Mouse (Mus musculus): ENCODE measurements around the gene Arhgap35. TPM values are rescaled to one million over a fixed set of nuclear protein-coding genes. Genes with fewer than 3 reads are reported as not detected.
"Not testable (repeated sequence)": the region's sequence is repeated elsewhere in the genome, so short reads cannot be mapped to it uniquely, and the experiment has no call there.

The Arhgap35 gene
- polyA plus RNA-seq, 1 experiment from 2014 or later: 29.6 TPM

DNA sequence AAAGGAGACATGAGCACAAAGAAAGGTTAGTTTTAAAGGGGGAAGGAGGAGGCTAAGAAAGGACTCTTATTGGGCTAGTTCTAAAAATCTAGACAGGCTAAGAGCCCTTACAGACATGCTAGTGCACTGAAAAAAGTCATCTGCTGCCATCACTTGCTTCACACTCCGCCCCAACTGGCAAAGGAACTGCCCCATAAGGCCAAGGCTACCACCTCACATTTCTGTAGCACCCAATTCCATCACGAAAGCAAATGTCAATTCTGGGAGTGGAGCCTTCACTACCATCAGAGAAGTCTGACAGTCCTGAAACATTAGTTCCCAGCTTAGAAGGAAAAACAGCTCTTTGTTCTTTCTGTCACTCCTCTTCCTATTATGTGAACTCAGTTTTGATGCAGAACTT is 4.4 kb downstream of the Arhgap35 start:
- Histone ChIP-seq H3K4me3 (ENCODE audit: low read depth, low read length) (no peak overlapping the region), H3K36me3 (ENCODE audit: control insufficient read depth, insufficient read depth, low read length) (0 out of 2 replicates have a peak, but pooled peaks cover 8% of the 10 kb centered on the region), H3K9me3 (replicated peaks; ENCODE audit: control insufficient read depth, low read length) (no peaks in the 10 kb centered on the region), H3K9ac (ENCODE audit: low read length) (no peak overlapping the region), H3K27ac (ENCODE audit: low read depth, low read length) (no peak overlapping the region), H3K27me3 (replicated peaks; ENCODE audit: control insufficient read depth, insufficient read depth, low read length) (no peaks in the 10 kb centered on the region), H3K4me1 (ENCODE audit: control insufficient read depth, insufficient read depth, low read length) (peaks cover 42% of the 10 kb centered on the region), H3K4me2 (ENCODE audit: low read length) (peak overlapping the region; percentile 93; the same call in 1 of the 2 replicates)
- 68% methylated on average over 2 of the region's 2 CpGs for WGBS
- ATAC-seq: no peak
- DNase-seq (ENCODE audit: low spot score): no peak

DNA sequence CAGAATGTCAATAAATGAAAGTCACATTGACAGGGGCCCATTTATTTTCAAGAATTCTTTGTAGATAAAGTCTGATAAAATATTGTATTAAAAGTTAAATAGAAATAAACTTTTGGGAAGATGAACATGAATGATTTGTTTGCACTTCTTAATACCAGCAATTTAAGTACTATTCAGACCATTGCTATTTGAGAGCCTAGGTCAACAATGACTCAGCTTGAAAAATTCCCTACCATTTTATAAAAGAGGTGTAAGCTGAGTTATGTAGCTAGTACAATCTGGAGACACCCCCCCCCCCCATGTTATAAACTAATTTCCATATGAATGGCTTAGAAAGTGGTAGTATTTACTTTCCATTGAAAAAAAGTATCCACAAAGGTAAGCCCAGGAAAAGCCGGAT is 5.8 kb downstream of the Arhgap35 start:
- no peak for ATAC-seq
- no peak for DNase-seq (ENCODE audit: low spot score)

DNA sequence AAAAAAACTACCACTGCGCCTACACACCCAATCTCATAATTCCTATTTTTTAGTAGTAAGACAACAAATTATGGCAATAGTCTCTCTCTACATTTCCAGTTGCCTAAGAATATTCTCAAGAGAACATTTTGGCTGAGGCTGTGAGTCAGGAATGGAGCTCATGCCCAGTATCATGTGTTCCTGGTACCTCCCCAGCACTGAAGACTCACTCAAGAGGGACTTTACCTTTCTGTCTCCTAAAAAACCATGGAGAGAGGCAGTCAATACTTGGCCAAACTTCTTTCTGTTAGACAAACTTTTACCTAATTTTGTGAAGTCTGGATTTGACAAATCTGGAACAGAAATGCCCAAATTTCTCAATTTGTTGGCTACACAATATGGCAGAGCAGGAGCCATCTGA is 6.7 kb downstream of the Arhgap35 start:
- H3K9ac ChIP-seq (ENCODE audit: low read length): no peak overlapping the region
- H3K9me3 ChIP-seq (replicated peaks; ENCODE audit: control insufficient read depth, low read length): no peaks in the 10 kb centered on the region; the same call in 1 of the 2 replicates
- no peak overlapping the region for H3K27ac ChIP-seq (ENCODE audit: low read depth, low read length)
- no peak for ATAC-seq
- no peak for DNase-seq (ENCODE audit: low spot score)
- 95% methylated on average over 1 of the region's 1 CpGs for WGBS
- no peak overlapping the region for H3K4me3 ChIP-seq (ENCODE audit: low read depth, low read length)
- peaks cover 39% of the 10 kb centered on the region for H3K4me1 ChIP-seq (ENCODE audit: control insufficient read depth, insufficient read depth, low read length)
- H3K4me2 ChIP-seq (ENCODE audit: low read length): no peak overlapping the region
- H3K36me3 ChIP-seq (ENCODE audit: control insufficient read depth, insufficient read depth, low read length): 0 out of 2 replicates have a peak, but pooled peaks cover 11% of the 10 kb centered on the region
- no peaks in the 10 kb centered on the region for H3K27me3 ChIP-seq (replicated peaks; ENCODE audit: control insufficient read depth, insufficient read depth, low read length)

More for the DNA sequence above, 5.8 kb downstream of the Arhgap35 start:
- no peak overlapping the region for H3K4me2 ChIP-seq (ENCODE audit: low read length)
- no peak overlapping the region for H3K9ac ChIP-seq (ENCODE audit: low read length)
- H3K27me3 ChIP-seq (replicated peaks; ENCODE audit: control insufficient read depth, insufficient read depth, low read length): no peaks in the 10 kb centered on the region
- H3K4me1 ChIP-seq (ENCODE audit: control insufficient read depth, insufficient read depth, low read length): peaks cover 42% of the 10 kb centered on the region
- H3K9me3 ChIP-seq (replicated peaks; ENCODE audit: control insufficient read depth, low read length): no peaks in the 10 kb centered on the region
- 53% methylated on average over 1 of the region's 1 CpGs for WGBS
- H3K4me3 ChIP-seq (ENCODE audit: low read depth, low read length): no peak overlapping the region
- H3K27ac ChIP-seq (ENCODE audit: low read depth, low read length): no peak overlapping the region
- H3K36me3 ChIP-seq (ENCODE audit: control insufficient read depth, insufficient read depth, low read length): 0 out of 2 replicates have a peak, but pooled peaks cover 9% of the 10 kb centered on the region

DNA sequence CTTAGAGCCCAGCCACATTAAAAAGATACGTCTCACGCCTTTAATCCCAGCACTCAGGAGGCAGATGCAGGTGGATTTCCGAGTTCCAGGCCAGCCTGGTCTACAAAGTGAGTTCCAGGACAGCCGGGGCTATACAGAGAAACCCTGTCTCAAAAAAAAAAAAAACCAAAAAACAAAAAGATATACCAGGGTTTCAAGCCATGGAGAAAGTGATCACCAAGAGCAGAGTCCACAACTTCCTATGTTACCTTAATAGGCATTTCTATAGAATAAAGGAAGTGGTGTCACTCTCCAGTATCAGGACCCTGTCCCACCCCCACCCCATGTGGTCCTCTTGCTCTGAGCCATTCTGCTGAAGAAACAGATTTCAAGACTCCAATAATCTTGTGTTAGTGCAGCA is 8.0 kb downstream of the Arhgap35 start:
- not testable (repeated sequence) for H3K27me3 ChIP-seq (replicated peaks; ENCODE audit: control insufficient read depth, insufficient read depth, low read length); H3K27ac ChIP-seq (ENCODE audit: low read depth, low read length); H3K9me3 ChIP-seq (replicated peaks; ENCODE audit: control insufficient read depth, low read length); ATAC-seq; DNase-seq (ENCODE audit: low spot score); H3K9ac ChIP-seq (ENCODE audit: low read length); H3K4me3 ChIP-seq (ENCODE audit: low read depth, low read length); H3K4me2 ChIP-seq (ENCODE audit: low read length)
- 96% methylated on average over 4 of the region's 4 CpGs for WGBS
- Histone ChIP-seq H3K36me3 (ENCODE audit: control insufficient read depth, insufficient read depth, low read length) (0 out of 2 replicates have a peak, but pooled peaks cover 11% of the 10 kb centered on the region), H3K4me1 (ENCODE audit: control insufficient read depth, insufficient read depth, low read length) (peaks cover 27% of the 10 kb centered on the region)

GRCm38 (mm10) chr7:16604141-16604540 is 10.7 kb downstream of the Arhgap35 start:
- no peak overlapping the region for H3K9ac ChIP-seq (ENCODE audit: low read length)
- no peaks in the 10 kb centered on the region; the same call in 1 of the 2 replicates for H3K9me3 ChIP-seq (replicated peaks; ENCODE audit: control insufficient read depth, low read length)
- no peak overlapping the region for H3K4me2 ChIP-seq (ENCODE audit: low read length)
- no peaks in the 10 kb centered on the region for H3K27me3 ChIP-seq (replicated peaks; ENCODE audit: control insufficient read depth, insufficient read depth, low read length)
- H3K27ac ChIP-seq (ENCODE audit: low read depth, low read length): no peak overlapping the region
- H3K36me3 ChIP-seq (ENCODE audit: control insufficient read depth, insufficient read depth, low read length): 0 out of 2 replicates have a peak, but pooled peaks cover 11% of the 10 kb centered on the region
- no peak overlapping the region for H3K4me3 ChIP-seq (ENCODE audit: low read depth, low read length)
- DNase-seq (ENCODE audit: low spot score) (no peak), ATAC-seq (no peak)
- 0 out of 2 replicates have a peak, but pooled peaks cover under 1% of the 10 kb centered on the region for H3K4me1 ChIP-seq (ENCODE audit: control insufficient read depth, insufficient read depth, low read length)
- WGBS: 98% methylated on average over 1 of the region's 1 CpGs

DNA sequence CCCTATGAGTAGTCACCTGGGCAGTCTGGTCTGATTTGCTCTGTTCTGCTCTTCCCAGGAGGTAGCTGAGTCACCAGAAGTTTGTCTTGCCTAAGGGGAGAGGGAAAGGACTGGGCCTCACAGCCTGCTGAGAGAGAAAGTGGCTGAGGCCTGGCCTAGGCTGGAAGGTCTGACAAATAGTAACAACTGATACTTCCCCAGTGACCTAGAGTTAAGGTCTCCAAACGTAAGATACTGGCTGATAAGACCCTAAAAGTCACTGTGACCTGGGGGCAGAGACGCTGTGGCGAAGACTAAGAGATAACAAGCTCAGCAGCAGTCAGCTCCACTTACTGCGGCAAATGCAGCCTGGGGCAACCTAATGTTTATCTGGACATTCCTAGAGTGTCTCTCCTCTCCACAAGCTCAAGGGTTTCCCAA is 13.1 kb downstream of the Arhgap35 start:
- H3K4me2 ChIP-seq (ENCODE audit: low read length): no peak overlapping the region
- no peak overlapping the region for H3K27ac ChIP-seq (ENCODE audit: low read depth, low read length)
- ATAC-seq (no peak), DNase-seq (ENCODE audit: low spot score) (no peak)
- H3K9me3 ChIP-seq (replicated peaks; ENCODE audit: control insufficient read depth, low read length): no peaks in the 10 kb centered on the region; the same call in 1 of the 2 replicates
- no peaks in the 10 kb centered on the region for H3K4me1 ChIP-seq (ENCODE audit: control insufficient read depth, insufficient read depth, low read length)
- 0 out of 2 replicates have a peak, but pooled peaks cover 3% of the 10 kb centered on the region for H3K36me3 ChIP-seq (ENCODE audit: control insufficient read depth, insufficient read depth, low read length)
- H3K27me3 ChIP-seq (replicated peaks; ENCODE audit: control insufficient read depth, insufficient read depth, low read length): no peaks in the 10 kb centered on the region
- WGBS: 82% methylated on average over 4 of the region's 4 CpGs
- no peak overlapping the region for H3K4me3 ChIP-seq (ENCODE audit: low read depth, low read length)
- H3K9ac ChIP-seq (ENCODE audit: low read length): no peak overlapping the region

- no peak overlapping the region for H3K27ac ChIP-seq (ENCODE audit: low read depth, low read length)
- 85% methylated on average over 2 of the region's 2 CpGs for whole genome bisulfite sequencing
- H3K4me2 ChIP-seq (ENCODE audit: low read length): no peak overlapping the region
- H3K4me1 ChIP-seq (ENCODE audit: control insufficient read depth, insufficient read depth, low read length): no peaks in the 10 kb centered on the region
- H3K27me3 ChIP-seq (replicated peaks; ENCODE audit: control insufficient read depth, insufficient read depth, low read length): no peaks in the 10 kb centered on the region
- no peak for DNase-seq (ENCODE audit: low spot score)
- no peaks in the 10 kb centered on the region; the same call in 1 of the 2 replicates for H3K9me3 ChIP-seq (replicated peaks; ENCODE audit: control insufficient read depth, low read length)
- no peak overlapping the region for H3K4me3 ChIP-seq (ENCODE audit: low read depth, low read length)
- H3K9ac ChIP-seq (ENCODE audit: low read length): no peak overlapping the region
- ATAC-seq: no peak
- H3K36me3 ChIP-seq (ENCODE audit: control insufficient read depth, insufficient read depth, low read length): peaks cover 11% of the 10 kb centered on the region
Observed at GRCm38 (mm10) chr7:16599006-16599405, 15.8 kb downstream of the Arhgap35 start.

DNA sequence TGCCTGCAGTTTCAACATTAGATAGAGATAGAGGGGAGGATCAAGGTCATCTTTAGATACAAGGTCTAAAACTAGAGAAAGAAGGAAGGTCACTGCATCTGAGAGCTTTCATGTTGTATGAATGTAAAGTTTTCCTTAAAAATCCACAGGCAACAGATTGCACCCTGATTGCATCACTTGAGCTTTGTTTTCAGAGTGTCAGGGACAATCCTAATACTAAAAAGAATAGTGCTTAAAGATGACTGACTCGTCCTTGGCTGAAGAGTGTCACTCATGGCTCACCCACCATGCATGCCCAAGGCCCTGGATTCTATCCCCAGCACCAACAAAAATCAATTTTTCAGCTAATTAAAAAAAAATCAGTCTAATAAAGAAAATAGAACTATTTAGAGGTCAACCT is 23.5 kb downstream of the Arhgap35 start:
- ATAC-seq (no peak), DNase-seq (ENCODE audit: low spot score) (no peak)
- Histone ChIP-seq H3K4me2 (ENCODE audit: low read length) (no peak overlapping the region), H3K9ac (ENCODE audit: low read length) (no peak overlapping the region), H3K36me3 (ENCODE audit: control insufficient read depth, insufficient read depth, low read length) (peaks cover 11% of the 10 kb centered on the region), H3K4me1 (ENCODE audit: control insufficient read depth, insufficient read depth, low read length) (no peaks in the 10 kb centered on the region), H3K27me3 (replicated peaks; ENCODE audit: control insufficient read depth, insufficient read depth, low read length) (no peaks in the 10 kb centered on the region), H3K4me3 (ENCODE audit: low read depth, low read length) (no peak overlapping the region), H3K9me3 (replicated peaks; ENCODE audit: control insufficient read depth, low read length) (no peaks in the 10 kb centered on the region), H3K27ac (ENCODE audit: low read depth, low read length) (no peak overlapping the region)
- 50% methylated on average over 1 of the region's 1 CpGs for WGBS

DNA sequence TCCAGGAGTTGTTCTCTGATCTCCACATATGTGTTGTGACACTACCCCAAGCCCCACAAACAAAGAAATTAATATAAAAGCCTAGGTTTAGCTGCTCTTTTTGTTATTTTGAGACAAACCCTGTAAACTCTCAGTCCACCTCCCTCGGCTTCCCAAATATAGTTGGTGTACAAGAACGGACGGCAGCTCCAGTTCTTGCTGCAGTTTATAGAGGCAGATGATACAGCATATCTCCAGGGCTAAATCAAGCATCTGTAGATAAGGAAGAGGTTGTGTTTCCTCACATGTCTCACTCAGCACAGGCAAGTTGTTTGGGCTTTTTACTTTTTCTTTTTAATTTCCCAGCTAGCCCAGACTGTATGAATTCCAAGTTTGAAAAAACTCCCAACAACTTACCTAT is 27.1 kb downstream of the Arhgap35 start:
- DNase-seq (ENCODE audit: low spot score) (no peak), ATAC-seq (no peak)
- H3K4me3 ChIP-seq (ENCODE audit: low read depth, low read length): no peak overlapping the region
- H3K27me3 ChIP-seq (replicated peaks; ENCODE audit: control insufficient read depth, insufficient read depth, low read length): no peaks in the 10 kb centered on the region
- no peaks in the 10 kb centered on the region for H3K9me3 ChIP-seq (replicated peaks; ENCODE audit: control insufficient read depth, low read length)
- 0 out of 2 replicates have a peak, but pooled peaks cover 3% of the 10 kb centered on the region for H3K36me3 ChIP-seq (ENCODE audit: control insufficient read depth, insufficient read depth, low read length)
- H3K9ac ChIP-seq (ENCODE audit: low read length): no peak overlapping the region
- H3K4me2 ChIP-seq (ENCODE audit: low read length): no peak overlapping the region
- H3K4me1 ChIP-seq (ENCODE audit: control insufficient read depth, insufficient read depth, low read length): no peaks in the 10 kb centered on the region
- WGBS: 88% methylated on average over 3 of the region's 3 CpGs
- no peak overlapping the region for H3K27ac ChIP-seq (ENCODE audit: low read depth, low read length)

Measured in forebrain, embryonic 14.5 days (tissue).